Mouse (Mus musculus) olfactory bulb, adult 2 months (tissue): ENCODE results near the gene Gas2l1.

Experiments used
- CTCF ChIP-seq: fragments of 200-500 bp; IDR thresholded peaks from 2 replicates; pipeline ENCODE4 v1.5.1; 2012; ENCODE audit warnings: low read depth, mild to moderate bottlenecking, low read length, moderate library complexity; ENCODE audit not compliant: insufficient read depth
- POLR2A ChIP-seq: fragments of 200-500 bp; IDR thresholded peaks from 2 replicates; pipeline ENCODE4 v1.6.1; 2012; ENCODE audit warnings: mild to moderate bottlenecking, low read depth, low read length, moderate library complexity; ENCODE audit not compliant: insufficient read depth

- TF ChIP-seq POLR2A (no peak), CTCF (no peak)
Observed at GRCm38 (mm10) chr11:5067063-5067462, 1.9 kb upstream of the Gas2l1 start.
